Comparison of ENCODE assay signal across 40 mouse cellular contexts in the genomic region with DNA sequence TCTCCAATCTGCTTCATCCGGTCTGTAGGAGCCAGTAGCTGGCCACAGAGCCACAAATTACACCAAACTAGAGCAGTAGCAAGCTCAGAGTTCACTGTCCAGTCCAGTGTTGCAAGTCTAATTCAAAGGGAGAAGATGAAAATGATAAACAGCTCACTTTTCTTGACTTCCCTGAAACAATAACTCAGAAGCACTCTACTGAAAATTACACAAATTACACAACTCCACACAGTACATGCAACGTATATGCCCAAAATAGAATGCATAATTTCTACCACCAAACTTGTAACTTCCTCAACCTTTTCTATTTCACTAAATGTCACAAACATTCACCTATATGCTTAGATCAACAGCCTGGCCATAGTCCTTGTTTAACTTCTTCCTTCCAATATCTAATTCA. TPM values are rescaled to one million over a fixed set of nuclear protein-coding genes. Genes with fewer than 3 reads are reported as not detected.
"Had no signal": no experiment of that assay in that cellular context is flagged by ENCODE, and none has a peak within 500 bp of the region (broad histone marks: within the 10 kb centered on the region; RNA-seq: fewer than 3 reads in every experiment).

No protein-coding gene starts in this region.

- H3K4me3 ChIP-seq: heart, embryonic 10.5 days; heart, embryonic 12.5 days; hindbrain, embryonic 10.5 days; hindbrain, embryonic 12.5 days; hindbrain, embryonic 15.5 days; kidney, embryonic 15.5 days; limb, embryonic 13.5 days; limb, embryonic 15.5 days had no signal

- ATAC-seq: hindbrain, postnatal 0 days; intestine, embryonic 16.5 days had no signal

- H3K9ac ChIP-seq: heart, embryonic 12.5 days; hindbrain, embryonic 12.5 days; hindbrain, embryonic 15.5 days; kidney, embryonic 15.5 days; limb, embryonic 13.5 days; limb, embryonic 15.5 days had no signal

- H3K9me3 ChIP-seq: heart, embryonic 10.5 days; heart, embryonic 12.5 days; hindbrain, embryonic 10.5 days; hindbrain, embryonic 12.5 days; hindbrain, embryonic 15.5 days; kidney, embryonic 15.5 days; limb, embryonic 13.5 days; limb, embryonic 15.5 days had no signal

- DNase-seq: gastrocnemius, postnatal 14 days; gastrocnemius, postnatal 36 days; heart, postnatal 10 days; heart, postnatal 4 days; kidney, adult 11 months; kidney, adult 2 months; kidney, adult 9 months; kidney, postnatal 36 days; layer of hippocampus, adult 9-11 months; layer of hippocampus, postnatal 36 days; left cerebral cortex, postnatal 4 days had no signal

- H3K27me3 ChIP-seq: heart, embryonic 12.5 days; hindbrain, embryonic 12.5 days; hindbrain, embryonic 15.5 days; kidney, embryonic 15.5 days; limb, embryonic 13.5 days; limb, embryonic 15.5 days had no signal

- H3K4me1 ChIP-seq: heart, embryonic 10.5 days; heart, embryonic 12.5 days; hindbrain, embryonic 10.5 days; hindbrain, embryonic 12.5 days; hindbrain, embryonic 15.5 days; kidney, embryonic 15.5 days; limb, embryonic 13.5 days; limb, embryonic 15.5 days had no signal

- H3K27ac ChIP-seq: heart, embryonic 10.5 days; hindbrain, embryonic 10.5 days; hindbrain, embryonic 12.5 days; hindbrain, embryonic 15.5 days; hindbrain, postnatal 0 days; kidney, embryonic 15.5 days; kidney, postnatal 0 days; limb, embryonic 13.5 days; limb, embryonic 15.5 days had no signal

- H3K4me2 ChIP-seq: heart, embryonic 12.5 days; hindbrain, embryonic 12.5 days; hindbrain, embryonic 15.5 days; kidney, embryonic 15.5 days; limb, embryonic 13.5 days; limb, embryonic 15.5 days had no signal

RNA-seq across cellular contexts. Expression of gene Cnga4, which starts 14.1 kb away (rescaled TPM):
- total RNA-seq: gastrocnemius, adult 18-20 months; gastrocnemius, adult 8-10 months; gastrocnemius, postnatal 14 days; gastrocnemius, postnatal 36 days; heart, adult 8-10 months; heart, postnatal 10 days; heart, postnatal 25 days; heart, postnatal 4 days; liver, adult 2 months had no signal
- polyA plus RNA-seq: heart, embryonic 10.5 days; heart, embryonic 12.5 days; heart, embryonic 14.5 days; intestine, embryonic 14.5 days; kidney, postnatal 0 days; limb, embryonic 11.5 days; limb, embryonic 13.5 days had no signal

RNA-seq across cellular contexts. Expression of gene Gm5901, which starts 15.4 kb away (rescaled TPM):
- total RNA-seq: gastrocnemius, adult 18-20 months; gastrocnemius, adult 8-10 months; gastrocnemius, postnatal 14 days; gastrocnemius, postnatal 36 days; heart, adult 8-10 months; heart, postnatal 10 days; heart, postnatal 25 days; heart, postnatal 4 days; hindbrain, postnatal 0 days; layer of hippocampus, adult 18-20 months; layer of hippocampus, adult 8-10 months; layer of hippocampus, postnatal 14 days; layer of hippocampus, postnatal 36 days; left cerebral cortex, adult 18-20 months; left cerebral cortex, adult 8-10 months; left cerebral cortex, postnatal 10 days; left cerebral cortex, postnatal 25 days; left cerebral cortex, postnatal 4 days; liver, adult 2 months had no signal
- polyA plus RNA-seq: heart, embryonic 10.5 days; heart, embryonic 12.5 days; heart, embryonic 14.5 days; heart, embryonic 16.5 days; hindbrain, embryonic 10.5 days; hindbrain, embryonic 12.5 days; hindbrain, embryonic 15.5 days; hindbrain, postnatal 0 days; intestine, embryonic 14.5 days; intestine, embryonic 16.5 days; kidney, adult 2 months; kidney, embryonic 15.5 days; kidney, postnatal 0 days; large intestine, adult 2 months; limb, embryonic 11.5 days; limb, embryonic 13.5 days; limb, embryonic 15.5 days; liver, adult 2 months had no signal

RNA-seq across cellular contexts. Expression of gene Olfr692, which starts 22.2 kb away (rescaled TPM):
- total RNA-seq: gastrocnemius, adult 18-20 months; gastrocnemius, adult 8-10 months; gastrocnemius, postnatal 14 days; gastrocnemius, postnatal 36 days; heart, adult 8-10 months; heart, postnatal 10 days; heart, postnatal 25 days; heart, postnatal 4 days; hindbrain, postnatal 0 days; layer of hippocampus, adult 18-20 months; layer of hippocampus, adult 8-10 months; layer of hippocampus, postnatal 14 days; layer of hippocampus, postnatal 36 days; left cerebral cortex, adult 18-20 months; left cerebral cortex, adult 8-10 months; left cerebral cortex, postnatal 10 days; left cerebral cortex, postnatal 25 days; left cerebral cortex, postnatal 4 days; liver, adult 2 months had no signal
- polyA plus RNA-seq: gonadal fat pad, adult 2 months; heart, embryonic 10.5 days; heart, embryonic 12.5 days; heart, embryonic 14.5 days; heart, embryonic 16.5 days; hindbrain, embryonic 10.5 days; hindbrain, embryonic 12.5 days; hindbrain, embryonic 15.5 days; hindbrain, postnatal 0 days; intestine, embryonic 14.5 days; intestine, embryonic 16.5 days; kidney, adult 2 months; kidney, embryonic 15.5 days; kidney, postnatal 0 days; large intestine, adult 2 months; limb, embryonic 11.5 days; limb, embryonic 13.5 days; limb, embryonic 15.5 days; liver, adult 2 months had no signal

RNA-seq across cellular contexts. Expression of gene Cckbr, which starts 35.3 kb away (rescaled TPM):
- total RNA-seq: gastrocnemius, adult 18-20 months; gastrocnemius, adult 8-10 months; gastrocnemius, postnatal 14 days; gastrocnemius, postnatal 36 days; heart, adult 8-10 months; heart, postnatal 10 days; heart, postnatal 25 days; heart, postnatal 4 days; liver, adult 2 months had no signal
- polyA plus RNA-seq: heart, embryonic 12.5 days; heart, embryonic 14.5 days; heart, embryonic 16.5 days; large intestine, adult 2 months; limb, embryonic 11.5 days; limb, embryonic 15.5 days; liver, adult 2 months had no signal
